Mouse (Mus musculus) right cerebral cortex, postnatal 4 days (tissue): ENCODE measurements around the gene Mrtfb.
A peak's percentile ranks its signal among the peaks of the same experiment; 100 is the strongest.

Experiments used
- DNase-seq: peaks from one replicate; pipeline ENCODE4 v3.0.0-alpha.2; 2022

Gene Mrtfb

DNA sequence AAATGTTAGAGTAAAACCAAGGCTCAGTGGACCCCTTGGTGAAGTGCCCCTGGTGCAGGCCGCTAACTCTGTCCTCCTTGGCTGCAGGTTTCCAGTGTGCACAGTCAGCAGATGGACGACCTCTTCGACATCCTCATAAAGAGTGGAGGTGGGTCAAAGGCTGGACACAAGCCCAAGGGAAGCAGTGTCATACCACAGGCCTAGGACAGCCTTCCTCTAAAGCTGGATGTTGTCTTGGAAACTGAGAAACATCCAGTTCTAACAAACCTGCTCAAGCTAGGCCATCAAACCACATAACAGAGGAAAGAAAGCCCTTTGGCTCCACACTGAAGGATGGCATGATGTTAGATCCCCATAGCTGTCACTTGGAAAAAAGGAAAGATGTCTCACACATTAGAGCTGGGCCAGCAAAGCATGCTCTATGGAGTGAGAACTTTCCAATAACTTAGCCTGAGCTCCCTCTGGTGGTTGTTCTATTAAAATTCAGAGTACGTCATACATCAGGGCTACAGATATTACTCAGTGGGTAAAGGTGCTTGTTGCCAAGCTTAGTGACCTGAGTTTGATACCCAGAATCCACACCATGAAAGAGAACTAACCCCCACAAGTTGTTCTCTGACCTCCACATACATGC, 153.4 kb downstream of the Mrtfb start:
- no peak for DNase-seq

- no peak for DNase-seq
Observed at GRCm38 (mm10) chr16:13410760-13411159, 154.5 kb downstream of the Mrtfb start.

GRCm38 (mm10) chr16:13411531-13411930, 155.2 kb downstream of the Mrtfb start:
- DNase-seq: no peak

DNA sequence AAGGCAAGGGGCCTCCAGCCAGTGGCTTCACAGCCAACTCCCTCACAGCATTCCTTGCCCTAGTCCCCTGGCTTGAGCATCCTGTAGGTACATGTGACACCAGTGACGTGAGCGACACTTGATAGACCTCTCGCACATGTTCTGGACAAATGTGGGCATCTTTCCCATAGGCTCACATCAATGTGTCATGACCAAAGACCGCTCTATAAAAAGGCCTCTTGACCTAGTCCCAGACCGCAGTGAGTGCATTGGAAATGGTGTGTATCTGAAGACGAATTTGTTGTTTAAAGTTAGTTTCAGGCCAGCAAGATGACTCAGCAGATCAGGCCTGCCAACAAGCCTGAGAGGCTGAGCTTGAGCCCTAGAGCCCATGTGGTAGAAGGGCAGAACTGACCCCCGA, 158.3 kb downstream of the Mrtfb start:
- DNase-seq: no peak

GRCm38 (mm10) chr16:13414972-13415371, 158.7 kb downstream of the Mrtfb start:
- no peak for DNase-seq

GRCm38 (mm10) chr16:13415465-13415864, 159.2 kb downstream of the Mrtfb start:
- DNase-seq: no peak

DNA sequence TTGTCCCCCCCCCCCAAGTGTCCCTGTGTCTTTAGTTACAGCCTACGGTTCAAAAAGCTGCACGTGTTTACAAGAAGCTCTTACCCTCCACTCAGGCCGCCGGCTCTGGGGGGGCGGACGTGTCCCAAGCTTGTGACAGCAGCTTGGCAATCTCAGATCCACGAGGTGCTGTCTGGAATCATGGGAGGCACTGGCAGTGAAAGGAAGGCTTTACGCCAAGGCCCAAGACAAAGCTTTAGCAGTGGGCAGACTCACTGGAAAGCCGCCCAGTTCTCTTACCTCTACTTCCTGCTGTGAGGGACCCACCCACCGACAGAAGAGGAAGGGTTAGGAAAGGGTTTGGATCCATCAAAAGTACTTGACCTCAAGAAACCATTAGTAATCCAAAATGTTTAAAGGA, 160.2 kb downstream of the Mrtfb start:
- peak; percentile 24 for DNase-seq

DNA sequence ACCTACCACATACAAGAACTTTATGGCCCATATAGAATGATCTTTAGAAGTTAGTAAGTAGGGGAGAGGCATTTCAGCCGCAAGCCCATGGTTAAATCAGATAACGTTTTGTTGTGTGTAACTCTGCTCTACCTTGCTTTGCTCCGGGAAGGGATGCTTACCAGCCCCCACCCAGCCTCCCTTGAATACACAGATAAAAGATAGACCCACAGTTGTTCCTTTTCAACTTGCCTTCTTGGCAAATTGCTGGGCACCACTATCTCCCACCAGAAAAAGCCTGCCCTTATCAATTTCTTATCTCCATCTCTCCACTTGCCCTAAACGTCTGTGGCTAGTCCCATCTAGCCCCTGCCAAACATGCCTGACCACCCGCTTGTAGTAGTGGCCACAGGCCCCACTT, 161.6 kb downstream of the Mrtfb start:
- no peak for DNase-seq

DNA sequence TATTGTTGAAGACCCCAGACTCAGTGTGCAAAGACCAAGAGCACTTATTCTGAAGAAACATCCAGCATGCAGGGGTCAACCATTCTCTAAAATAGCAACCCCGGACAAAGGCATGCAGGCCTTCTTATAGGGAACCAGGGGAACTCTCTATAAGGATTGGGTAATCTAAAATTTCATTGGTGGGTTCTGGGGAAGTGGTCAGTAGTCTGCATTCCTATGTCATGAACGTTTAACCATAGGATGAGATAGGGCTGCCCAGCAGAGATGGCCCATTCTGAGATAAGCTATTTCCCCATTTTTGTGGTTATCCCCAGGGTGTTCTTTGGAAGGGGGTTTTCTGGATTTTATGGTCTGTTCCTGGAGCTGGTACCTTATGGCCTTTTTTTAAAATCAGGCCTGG, 163.5 kb downstream of the Mrtfb start:
- no peak for DNase-seq

DNA sequence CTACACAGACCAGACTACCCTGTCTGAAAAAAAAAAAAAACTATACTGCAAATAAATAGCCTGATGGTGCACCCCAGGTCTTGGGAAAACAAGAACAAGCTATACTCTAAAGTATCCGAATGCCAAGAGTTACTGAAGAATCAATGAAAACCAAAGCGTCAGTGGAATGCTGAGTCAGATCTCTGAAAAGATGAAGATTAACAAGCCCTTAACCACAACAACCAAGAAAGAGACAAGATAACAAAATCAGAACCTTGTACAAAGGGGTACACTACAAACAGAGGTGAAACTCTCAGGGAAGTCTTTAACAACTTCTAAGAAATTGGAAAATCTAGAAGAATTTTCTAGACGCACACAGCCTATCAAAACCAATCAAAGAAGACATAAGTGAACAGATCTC, 166.2 kb downstream of the Mrtfb start:
- DNase-seq: no peak

GRCm38 (mm10) chr16:13423587-13424355, 167.5 kb downstream of the Mrtfb start:
- DNase-seq: no peak

GRCm38 (mm10) chr16:13425804-13426203, 169.5 kb downstream of the Mrtfb start:
- DNase-seq: no peak

DNA sequence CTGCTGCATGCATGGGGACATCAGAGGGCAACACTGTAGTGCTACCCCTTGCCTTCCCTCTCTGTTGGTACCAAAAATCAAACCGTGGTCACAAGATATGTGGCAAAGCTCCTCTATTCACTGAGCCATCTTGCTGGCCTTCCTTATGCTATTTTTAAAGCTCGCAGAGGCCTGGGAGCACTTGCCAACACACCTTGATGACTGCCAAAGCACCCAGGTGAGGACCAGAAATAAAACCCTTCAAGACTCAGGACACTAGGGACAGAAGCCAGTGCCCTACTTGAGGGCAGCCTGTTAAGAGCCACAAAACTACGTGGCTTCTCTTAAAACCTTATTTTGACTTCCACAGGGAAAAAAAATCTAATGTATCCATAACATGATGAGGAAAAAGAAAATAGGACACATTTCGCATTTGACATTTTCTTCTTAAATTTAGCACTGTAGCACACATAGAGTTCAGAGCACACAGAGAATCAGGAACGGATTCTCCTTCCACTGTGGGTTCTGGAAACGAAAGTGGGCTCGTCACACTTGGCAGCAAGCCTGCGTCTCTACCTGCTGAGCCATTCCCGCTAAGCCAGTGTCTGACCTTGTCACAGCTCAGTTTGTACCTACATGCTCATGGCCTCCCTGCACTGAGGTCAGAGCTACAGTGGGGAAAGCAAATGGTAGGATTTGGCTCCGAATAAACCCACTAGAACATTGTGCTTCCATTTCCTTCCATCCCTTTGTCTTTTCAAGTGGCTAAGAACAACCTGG, 170.7 kb downstream of the Mrtfb start:
- DNase-seq: no peak

DNA sequence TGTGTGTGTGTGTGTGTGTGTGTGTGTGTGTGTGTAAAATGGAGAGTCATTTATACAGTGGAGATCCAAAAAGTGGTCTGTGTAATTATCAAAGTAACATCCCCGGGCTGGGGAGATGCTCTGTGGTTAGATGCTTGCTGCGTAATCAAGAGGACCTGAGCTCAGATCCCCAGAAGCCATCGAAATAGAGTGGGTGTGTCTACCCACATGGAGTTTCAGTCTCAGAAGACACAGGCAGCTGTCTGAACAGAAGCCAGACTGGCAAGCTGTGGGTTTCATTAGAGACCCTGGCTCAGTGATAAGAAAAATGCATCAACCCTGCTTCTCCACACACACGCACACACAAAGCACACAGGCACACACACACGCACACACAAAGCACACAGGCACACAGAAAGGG, 171.8 kb downstream of the Mrtfb start:
- no peak for DNase-seq

DNA sequence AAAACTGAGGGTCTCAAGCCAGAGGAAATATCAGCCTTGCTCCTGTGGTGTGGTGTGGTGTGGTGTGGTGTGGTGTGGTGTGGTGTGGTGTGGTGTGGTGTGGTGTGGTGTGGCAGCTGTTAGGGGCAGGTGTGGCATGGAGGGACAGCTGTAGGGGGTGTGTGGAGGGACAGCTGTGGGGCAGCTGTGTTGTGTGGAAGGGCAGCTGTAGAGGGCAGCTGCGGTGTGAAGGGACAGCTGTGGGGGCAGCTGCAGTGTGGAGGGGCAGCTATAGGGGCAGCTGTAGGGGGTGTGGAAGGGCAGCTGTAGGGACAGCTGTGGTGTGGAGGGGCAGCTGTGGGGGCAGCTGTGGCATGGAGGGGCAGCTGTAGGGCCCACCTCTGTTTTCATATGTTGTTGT, 172.5 kb downstream of the Mrtfb start:
- DNase-seq: no peak

- no peak for DNase-seq
Observed at GRCm38 (mm10) chr16:13429921-13430606, 173.8 kb downstream of the Mrtfb start.

DNA sequence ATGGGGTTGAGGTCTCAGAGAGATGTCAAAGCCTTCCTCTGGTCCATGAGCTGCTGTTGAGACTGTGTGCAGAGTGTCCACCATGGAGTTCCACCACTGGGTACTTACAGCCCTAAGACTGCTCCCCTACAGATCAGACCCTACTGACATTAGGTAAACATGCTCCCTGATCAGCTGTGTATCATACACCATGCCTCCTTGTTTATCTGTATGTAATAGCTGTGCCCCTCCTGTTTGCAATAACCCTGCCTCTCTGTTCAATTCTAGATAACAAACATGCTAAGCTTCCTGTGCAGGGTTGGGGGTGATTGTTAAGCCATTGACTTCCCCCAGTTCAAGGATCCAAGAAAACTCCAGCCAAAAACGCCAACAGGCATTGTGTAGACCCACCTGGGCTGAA, 174.7 kb downstream of the Mrtfb start:
- DNase-seq: no peak

DNA sequence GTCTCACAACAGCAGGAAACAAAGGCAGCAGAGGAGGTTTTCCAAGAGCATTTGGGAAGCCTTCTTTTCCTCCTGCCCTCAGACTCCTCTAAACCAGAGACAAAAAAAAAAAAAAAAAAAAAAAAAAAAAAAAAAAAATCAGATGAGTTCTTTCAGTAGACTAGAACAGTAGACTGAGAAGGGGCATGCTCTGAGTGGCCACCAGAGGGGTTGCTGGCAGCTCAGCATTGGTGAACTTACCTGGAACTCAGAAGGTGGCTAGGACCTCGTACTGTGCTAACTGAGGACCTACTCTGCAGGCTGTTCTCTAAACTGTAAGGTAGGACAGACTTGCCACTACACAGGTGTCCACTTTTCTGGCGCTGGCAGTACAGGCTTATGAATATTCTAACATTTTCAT, 179.3 kb downstream of the Mrtfb start:
- DNase-seq: no peak

GRCm38 (mm10) chr16:13437037-13437769, 180.9 kb downstream of the Mrtfb start:
- DNase-seq: peak; percentile 98

GRCm38 (mm10) chr16:13437770-13438372, 181.6 kb downstream of the Mrtfb start:
- DNase-seq: peak; percentile 38

DNA sequence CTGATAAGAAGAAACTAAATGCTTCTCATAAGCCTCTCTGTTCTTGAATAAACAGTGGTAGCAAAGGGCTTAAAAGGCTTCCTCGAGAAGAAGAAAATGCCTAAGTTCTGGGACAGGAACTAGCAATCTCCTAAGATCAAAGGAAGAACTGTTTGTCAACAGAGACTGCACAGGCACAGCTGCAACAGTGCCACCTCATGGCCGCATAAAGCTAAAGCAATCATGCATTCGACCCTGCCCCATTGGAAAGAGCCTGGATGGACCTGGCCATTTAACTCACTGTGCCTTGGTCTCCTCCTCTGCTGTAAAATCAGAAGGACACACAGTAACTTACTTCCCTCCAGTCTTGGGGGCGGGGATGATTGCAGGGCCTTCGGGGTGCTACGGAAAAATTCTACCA, 184.2 kb downstream of the Mrtfb start:
- peak; percentile 54 for DNase-seq

- no peak for DNase-seq
Observed at GRCm38 (mm10) chr16:13443764-13444163, 187.5 kb downstream of the Mrtfb start.
